Mouse (Mus musculus) liver, embryonic 12.5 days (tissue): ENCODE data around the gene Hpse2. TPM values are rescaled to one million over a fixed set of nuclear protein-coding genes. Genes with fewer than 3 reads are reported as not detected.
"Not testable (repeated sequence)": the region's sequence is repeated elsewhere in the genome, so short reads cannot be mapped to it uniquely, and the experiment has no call there.

Source experiments
- ATAC-seq: fragments of 200-750 bp; cut with Nextera tagmentation; 2 replicates; pipeline ENCODE4 v1.8.0; 2017; ENCODE audit warnings: moderate number of reproducible peaks, mild to moderate bottlenecking, moderate library complexity
- H3K27ac ChIP-seq: fragments of 300-500 bp; sonication (generic); 2 replicates; pipeline ENCODE4 v1.5.1; 2016; ENCODE audit warnings: mild to moderate bottlenecking
- H3K27me3 ChIP-seq: fragments of 300-500 bp; sonication (generic); replicated peaks from 2 replicates; pipeline ENCODE4 v1.6.1; 2016; ENCODE audit warnings: mild to moderate bottlenecking, moderate library complexity
- H3K36me3 ChIP-seq: fragments of 300-500 bp; sonication (generic); 2 replicates; pipeline ENCODE4 v1.6.1; 2016; ENCODE audit warnings: mild to moderate bottlenecking, moderate library complexity
- H3K4me1 ChIP-seq: fragments of 300-500 bp; sonication (generic); 2 replicates; pipeline ENCODE4 v1.6.1; 2016
- H3K4me2 ChIP-seq: fragments of 300-500 bp; sonication (generic); 2 replicates; pipeline ENCODE4 v1.6.1; 2016; ENCODE audit warnings: mild to moderate bottlenecking, moderate library complexity
- H3K4me3 ChIP-seq: fragments of 300-500 bp; sonication (generic); 2 replicates; pipeline ENCODE4 v1.5.1; 2016; ENCODE audit warnings: mild to moderate bottlenecking, moderate library complexity
- H3K9ac ChIP-seq: fragments of 300-500 bp; sonication (generic); 2 replicates; pipeline ENCODE4 v1.6.1; 2016; ENCODE audit warnings: mild to moderate bottlenecking, moderate library complexity
- H3K9me3 ChIP-seq: fragments of 300-500 bp; sonication (generic); replicated peaks from 2 replicates; pipeline ENCODE4 v1.6.1; 2016; ENCODE audit warnings: mild to moderate bottlenecking, moderate library complexity
- WGBS: fragments of 180-500 bp; shearing (Covaris S2); methylation state at CpG from one replicate; pipeline ENCODE4 v1.1.7; 2016; ENCODE audit not compliant: insufficient replicate concordance; 5-methylcytosine and 5-hydroxymethylcytosine counted together
- polyA plus RNA-seq: library from polyadenylated mRNA; unstranded; fragments of >200 nt; fragmentation: Nextera tagmentation; extraction: Ambion mirVana; gene quantifications from 2 replicates; pipeline ENCODE4 v1.2.1, GENCODE M21; 2016

Hpse2 gene
- polyA plus RNA-seq, 1 experiment from 2014 or later: not detected

DNA sequence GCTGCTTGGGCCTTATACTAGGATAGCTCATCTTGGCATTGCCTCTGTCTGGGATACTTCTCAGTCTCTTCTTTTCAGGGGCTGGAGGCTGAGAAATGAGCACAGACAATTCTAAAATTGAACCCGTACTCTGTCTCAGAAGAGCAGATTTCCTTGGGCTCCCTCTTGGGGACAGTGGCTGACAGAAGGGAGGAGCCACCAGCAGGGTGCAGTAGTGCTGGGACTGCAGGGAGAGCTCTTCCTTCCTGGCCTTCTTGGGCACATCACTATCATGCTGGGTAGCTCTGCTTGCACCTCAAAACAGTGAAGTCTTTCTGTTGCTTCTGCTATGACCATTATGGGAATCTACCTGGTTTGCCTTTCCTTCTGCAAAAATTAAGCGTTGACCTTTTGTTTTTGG is 603.0 kb downstream of the Hpse2 start:
- H3K9me3 ChIP-seq: no peaks in the 10 kb centered on the region
- peaks cover 19% of the 10 kb centered on the region for H3K4me1 ChIP-seq
- H3K36me3 ChIP-seq: no peaks in the 10 kb centered on the region
- H3K4me3 ChIP-seq: no peak overlapping the region
- H3K4me2 ChIP-seq: no peak overlapping the region
- ATAC-seq: no peak
- no peak overlapping the region for H3K9ac ChIP-seq
- 22% methylated on average over 2 of the region's 2 CpGs for WGBS
- H3K27ac ChIP-seq: no peak overlapping the region
- H3K27me3 ChIP-seq: peaks cover 15% of the 10 kb centered on the region; the same call in 1 of the 2 replicates

DNA sequence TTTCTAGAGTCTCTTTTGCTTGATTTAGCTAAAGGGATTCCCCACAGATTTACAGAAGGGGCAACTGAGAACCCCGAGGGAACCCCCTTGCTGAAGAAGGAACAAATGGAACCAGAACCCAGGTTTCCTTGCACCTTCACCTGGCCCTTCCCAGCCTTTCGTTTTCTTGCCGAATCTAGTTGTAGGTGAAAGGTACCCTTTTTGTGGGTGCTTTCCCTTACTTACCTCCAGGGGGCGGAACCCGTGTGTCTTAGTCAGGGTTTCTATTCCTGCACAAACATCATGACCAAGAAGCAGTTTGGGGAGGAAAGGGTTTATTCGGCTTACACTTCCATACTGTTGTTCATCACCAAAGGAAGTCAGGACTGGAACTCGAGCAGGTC is 608.0 kb downstream of the Hpse2 start:
- WGBS: 35% methylated on average over 7 of the region's 7 CpGs

DNA sequence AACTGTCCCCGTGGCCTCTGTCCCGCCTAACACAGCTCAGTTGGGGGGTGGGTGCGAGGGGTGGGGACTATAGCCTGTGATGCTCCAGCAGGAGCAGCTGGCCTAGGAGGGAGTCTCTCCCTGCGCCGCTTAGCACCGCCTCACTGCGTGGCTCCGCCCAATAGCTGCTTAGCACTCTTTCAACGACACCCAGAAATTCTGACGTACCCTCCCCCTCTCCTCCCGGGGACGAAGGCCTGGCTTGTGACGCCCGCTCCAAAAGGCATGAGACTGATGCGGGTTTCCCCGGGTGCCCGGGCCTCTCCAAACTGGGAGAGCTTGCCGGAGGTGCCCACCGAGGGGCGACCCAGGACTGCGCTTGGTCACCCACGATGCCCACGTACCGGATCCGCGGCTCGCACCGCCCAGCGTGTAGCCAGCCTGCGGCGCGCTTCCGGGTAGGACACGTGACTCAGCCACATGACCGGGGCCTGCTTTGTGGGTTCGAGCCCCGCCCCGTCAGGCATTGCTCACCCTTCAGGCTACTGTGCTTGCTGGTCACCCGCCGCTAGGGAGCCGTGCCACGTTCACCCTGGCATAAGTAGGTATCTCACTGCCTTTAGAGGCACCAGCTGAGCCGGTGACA is 608.5 kb downstream of the Hpse2 start, which contains the start of gene Hps1:
Gene Hps1 (minus strand): TSS at position 448 of the 625 bp plus-strand sequence.
- Histone ChIP-seq H3K4me3 (peak within 1 kb of the TSS; percentile 67), H3K27ac (peak within 1 kb of the TSS; percentile 71), H3K27me3 (peaks cover 3% of the 10 kb centered on the region; the same call in 1 of the 2 replicates), H3K4me1 (peaks cover 22% of the 10 kb centered on the region), H3K4me2 (peak within 1 kb of the TSS; percentile 80), H3K36me3 (peaks cover 7% of the 10 kb centered on the region; the same call in 1 of the 2 replicates), H3K9ac (peak within 1 kb of the TSS; percentile 72), H3K9me3 (no peaks in the 10 kb centered on the region)
- peak; percentile 97 for ATAC-seq
- WGBS: 1% methylated on average over 43 of the region's 43 CpGs

More for the DNA sequence above, 608.0 kb downstream of the Hpse2 start:
- peaks cover 24% of the 10 kb centered on the region for H3K4me1 ChIP-seq
- H3K4me2 ChIP-seq: peak overlapping the region; percentile 80
- peak overlapping the region; percentile 72 for H3K9ac ChIP-seq
- H3K36me3 ChIP-seq, H3K27me3 ChIP-seq, H3K9me3 ChIP-seq, ATAC-seq: not testable (repeated sequence)
- H3K4me3 ChIP-seq: peak overlapping the region; percentile 67
- peak overlapping the region; percentile 71; the same call in 1 of the 2 replicates for H3K27ac ChIP-seq

DNA sequence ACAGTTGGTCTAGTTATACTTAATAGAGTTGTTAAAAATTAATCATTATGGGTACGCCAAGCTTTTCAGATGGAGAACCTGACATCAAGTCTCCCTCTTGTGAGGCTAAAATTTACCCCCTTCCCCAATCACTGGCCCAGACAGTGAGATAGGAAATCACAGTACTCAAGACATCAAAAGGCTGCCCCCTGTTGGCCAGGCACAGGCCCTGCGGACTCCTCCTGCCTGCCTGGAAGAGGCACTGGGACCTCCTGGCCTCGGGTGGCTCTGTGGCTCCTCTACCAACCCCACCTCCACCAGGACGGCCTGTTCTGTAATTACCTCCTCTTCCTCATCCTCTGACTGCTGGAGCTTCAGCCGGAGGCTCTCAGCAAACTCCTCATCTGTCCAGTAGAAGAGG is 610.4 kb downstream of the Hpse2 start:
- no peaks in the 10 kb centered on the region for H3K9me3 ChIP-seq
- no peak overlapping the region for H3K27ac ChIP-seq
- no peak overlapping the region for H3K4me3 ChIP-seq
- H3K27me3 ChIP-seq: no peaks in the 10 kb centered on the region
- peaks cover 22% of the 10 kb centered on the region for H3K4me1 ChIP-seq
- no peak for ATAC-seq
- H3K4me2 ChIP-seq: no peak overlapping the region
- 66% methylated on average over 5 of the region's 5 CpGs for WGBS
- peaks cover 7% of the 10 kb centered on the region; the same call in 1 of the 2 replicates for H3K36me3 ChIP-seq
- H3K9ac ChIP-seq: no peak overlapping the region

- WGBS: 71% methylated on average over 1 of the region's 1 CpGs
- Histone ChIP-seq H3K4me1 (peaks cover 22% of the 10 kb centered on the region), H3K4me3 (no peak overlapping the region), H3K4me2 (no peak overlapping the region), H3K27me3 (no peaks in the 10 kb centered on the region), H3K9me3 (no peaks in the 10 kb centered on the region), H3K36me3 (peaks cover 7% of the 10 kb centered on the region; the same call in 1 of the 2 replicates), H3K9ac (no peak overlapping the region), H3K27ac (no peak overlapping the region)
- no peak for ATAC-seq
Measured at GRCm38 (mm10) chr19:42776813-42777212, 611.3 kb downstream of the Hpse2 start.

DNA sequence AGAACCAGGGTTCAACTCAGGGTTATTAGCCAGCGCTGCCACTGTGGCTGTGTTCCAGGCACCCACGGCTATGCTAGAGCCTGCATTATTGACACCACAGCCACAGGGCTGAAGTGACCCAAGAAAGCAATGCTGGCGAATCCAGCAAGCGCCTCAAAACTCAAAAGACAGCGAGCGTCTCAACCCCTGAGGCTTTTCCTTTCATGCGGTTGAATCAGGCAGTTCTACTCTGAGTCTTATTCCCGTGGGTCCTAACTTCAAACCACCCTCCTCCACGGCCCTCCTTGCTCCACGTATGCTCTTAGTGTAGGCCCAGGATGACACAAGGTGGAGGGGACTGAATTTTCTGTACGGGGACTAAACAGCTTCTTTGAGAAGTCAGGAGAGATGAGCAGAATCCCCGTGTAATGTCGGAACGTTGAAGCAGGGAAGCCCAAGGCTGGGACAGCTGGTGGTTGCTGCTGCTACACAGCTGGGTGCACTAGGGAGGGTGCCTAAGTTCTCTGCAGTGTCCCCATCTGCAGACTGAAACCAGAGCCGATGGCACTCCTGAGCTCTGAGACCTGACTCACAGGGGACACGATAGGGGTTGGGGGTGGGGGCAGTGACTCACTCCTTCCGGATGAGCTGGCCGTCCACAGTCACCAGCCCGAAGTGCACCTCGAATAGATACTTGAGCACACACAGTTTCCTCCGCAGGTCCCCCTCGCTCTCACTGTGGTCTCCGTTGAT is 617.8 kb downstream of the Hpse2 start:
- no peak overlapping the region for H3K4me3 ChIP-seq
- 75% methylated on average over 23 of the region's 23 CpGs for WGBS

DNA sequence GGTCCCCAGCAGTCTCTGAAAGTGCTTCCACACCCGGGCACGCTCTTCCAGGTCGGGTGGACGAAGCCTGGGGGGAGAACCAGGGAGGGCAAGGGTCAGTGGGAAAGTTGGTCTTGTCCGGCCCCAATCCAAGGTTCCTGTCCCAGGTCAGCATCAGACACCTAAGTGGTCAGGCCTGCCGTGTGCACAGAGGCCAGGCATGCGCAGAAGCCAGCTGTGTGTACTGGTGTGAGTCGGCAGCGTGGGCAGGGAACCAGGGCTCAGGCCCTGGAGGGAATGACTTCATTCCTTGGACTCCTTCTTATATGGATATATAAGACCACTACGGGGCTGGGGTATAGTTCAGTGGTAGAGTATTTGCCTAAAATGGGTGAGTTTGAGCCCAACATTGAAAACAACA is 618.5 kb downstream of the Hpse2 start:
- no peaks in the 10 kb centered on the region for H3K4me1 ChIP-seq
- no peak for ATAC-seq
- H3K27me3 ChIP-seq: no peaks in the 10 kb centered on the region
- no peak overlapping the region for H3K4me3 ChIP-seq
- no peak overlapping the region for H3K9ac ChIP-seq
- H3K27ac ChIP-seq: no peak overlapping the region
- WGBS: 84% methylated on average over 10 of the region's 10 CpGs
- H3K4me2 ChIP-seq: no peak overlapping the region
- peaks cover 43% of the 10 kb centered on the region for H3K36me3 ChIP-seq
- H3K9me3 ChIP-seq: no peaks in the 10 kb centered on the region

More for the DNA sequence above, 617.8 kb downstream of the Hpse2 start:
- no peaks in the 10 kb centered on the region for H3K4me1 ChIP-seq
- H3K4me2 ChIP-seq: no peak overlapping the region
- no peak overlapping the region for H3K9ac ChIP-seq
- H3K9me3 ChIP-seq: no peaks in the 10 kb centered on the region
- no peaks in the 10 kb centered on the region for H3K27me3 ChIP-seq
- H3K36me3 ChIP-seq: peaks cover 45% of the 10 kb centered on the region
- ATAC-seq: no peak
- no peak overlapping the region for H3K27ac ChIP-seq

DNA sequence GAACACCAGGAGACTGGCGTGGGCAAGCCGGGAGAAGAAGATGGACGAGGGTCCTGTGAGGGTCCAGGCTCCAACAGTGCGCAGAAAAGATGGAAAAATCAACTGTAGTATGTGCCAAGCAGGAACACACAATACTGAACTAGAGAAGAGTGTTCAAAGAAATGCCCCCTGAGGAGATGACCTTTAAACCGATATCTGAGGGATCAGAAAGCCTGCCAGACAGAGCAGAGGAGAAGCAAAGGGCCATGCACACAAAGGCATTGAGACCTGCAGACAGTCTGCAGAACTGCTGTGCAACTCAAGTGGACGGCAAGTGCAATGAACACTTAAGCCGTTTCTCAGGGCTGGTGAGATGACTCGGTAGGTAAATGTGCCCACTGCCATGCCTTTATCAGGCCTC is 620.8 kb downstream of the Hpse2 start:
- no peaks in the 10 kb centered on the region for H3K9me3 ChIP-seq
- no peak overlapping the region for H3K9ac ChIP-seq
- no peaks in the 10 kb centered on the region for H3K4me1 ChIP-seq
- 87% methylated on average over 8 of the region's 8 CpGs for WGBS
- H3K27ac ChIP-seq: no peak overlapping the region
- no peak for ATAC-seq
- H3K27me3 ChIP-seq: no peaks in the 10 kb centered on the region
- H3K4me3 ChIP-seq: no peak overlapping the region
- H3K36me3 ChIP-seq: peaks cover 43% of the 10 kb centered on the region
- no peak overlapping the region for H3K4me2 ChIP-seq

GRCm38 (mm10) chr19:42764398-42764797 is 623.8 kb downstream of the Hpse2 start:
- no peaks in the 10 kb centered on the region for H3K4me1 ChIP-seq
- WGBS: 85% methylated on average over 10 of the region's 10 CpGs
- H3K36me3 ChIP-seq: peaks cover 30% of the 10 kb centered on the region
- no peaks in the 10 kb centered on the region for H3K27me3 ChIP-seq
- ATAC-seq: no peak
- H3K27ac ChIP-seq: no peak overlapping the region
- H3K9me3 ChIP-seq: no peaks in the 10 kb centered on the region
- no peak overlapping the region for H3K9ac ChIP-seq
- no peak overlapping the region for H3K4me3 ChIP-seq
- H3K4me2 ChIP-seq: no peak overlapping the region

DNA sequence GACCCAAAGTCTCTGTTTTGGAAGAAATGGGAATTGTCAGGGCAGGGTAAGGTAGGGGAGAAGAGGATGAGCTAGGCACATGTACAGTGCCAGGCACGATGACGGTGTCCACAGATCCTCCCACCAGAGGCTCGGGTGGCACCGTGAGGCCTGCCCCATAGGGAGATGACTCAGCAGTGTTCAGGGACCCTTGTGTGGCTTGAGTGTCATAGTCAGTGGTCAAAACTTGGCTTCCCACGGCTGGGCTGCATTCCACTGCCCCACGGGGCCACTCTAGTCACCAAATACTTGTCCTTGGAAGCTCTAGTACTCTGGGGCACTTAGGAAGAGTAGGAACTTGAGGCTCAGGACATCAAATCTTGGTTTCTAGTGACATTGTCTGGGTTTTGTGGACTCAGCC is 631.5 kb downstream of the Hpse2 start:
- no peak for ATAC-seq
- Histone ChIP-seq H3K9me3 (no peaks in the 10 kb centered on the region), H3K4me1 (peaks cover 49% of the 10 kb centered on the region), H3K4me3 (no peak overlapping the region), H3K36me3 (no peaks in the 10 kb centered on the region), H3K9ac (no peak overlapping the region), H3K4me2 (no peak overlapping the region), H3K27me3 (no peaks in the 10 kb centered on the region), H3K27ac (no peak overlapping the region)
- WGBS: 56% methylated on average over 6 of the region's 6 CpGs

- no peak for ATAC-seq
- H3K4me2 ChIP-seq: no peak overlapping the region
Measured at GRCm38 (mm10) chr19:42755148-42755870, 632.8 kb downstream of the Hpse2 start.

More at GRCm38 (mm10) chr19:42755148-42755870, 632.8 kb downstream of the Hpse2 start:
- Histone ChIP-seq H3K9ac (no peak overlapping the region), H3K27ac (no peak overlapping the region), H3K27me3 (no peaks in the 10 kb centered on the region), H3K36me3 (no peaks in the 10 kb centered on the region), H3K9me3 (no peaks in the 10 kb centered on the region), H3K4me3 (no peak overlapping the region), H3K4me1 (peaks cover 52% of the 10 kb centered on the region)
- WGBS: 69% methylated on average over 15 of the region's 15 CpGs
